Mouse (Mus musculus) ovary, adult 18-20 months (tissue): Measurements from ENCODE around the gene Ndufc1.
"Not testable (repeated sequence)": the region's sequence is repeated elsewhere in the genome, so short reads cannot be mapped to it uniquely, and the experiment has no call there.

Experiments used
- DNase-seq: peaks from one replicate; pipeline ENCODE4 v3.0.0; 2022; ENCODE audit warnings: low spot score, mixed read lengths

Ndufc1 gene

GRCm38 (mm10) chr3:51368011-51368410 is 40.8 kb downstream of the Ndufc1 start:
- DNase-seq: no peak

GRCm38 (mm10) chr3:51366926-51367325 is 41.9 kb downstream of the Ndufc1 start:
- no peak for DNase-seq

- DNase-seq: no peak
These were observed 43.3 kb downstream of the Ndufc1 start for GRCm38 (mm10) chr3:51365517-51365882.

GRCm38 (mm10) chr3:51364703-51365516 is 43.9 kb downstream of the Ndufc1 start:
- peak; percentile 78 for DNase-seq

GRCm38 (mm10) chr3:51361066-51361465 is 47.7 kb downstream of the Ndufc1 start:
- no peak for DNase-seq

GRCm38 (mm10) chr3:51359558-51360307 is 49.1 kb downstream of the Ndufc1 start:
- DNase-seq: no peak

- DNase-seq: no peak
These were observed 49.9 kb downstream of the Ndufc1 start for GRCm38 (mm10) chr3:51358660-51359557.

GRCm38 (mm10) chr3:51358181-51358580 is 50.6 kb downstream of the Ndufc1 start:
- no peak for DNase-seq

GRCm38 (mm10) chr3:51357624-51358023 is 51.2 kb downstream of the Ndufc1 start:
- no peak for DNase-seq

- DNase-seq: no peak
These were observed 51.7 kb downstream of the Ndufc1 start for GRCm38 (mm10) chr3:51357078-51357477.

- DNase-seq: not testable (repeated sequence)
These were observed 53.8 kb downstream of the Ndufc1 start for GRCm38 (mm10) chr3:51354956-51355355.
